Mouse (Mus musculus): ENCODE data around the gene Fkbp8.

GRCm38 (mm10) chr8:70574302-70574701 lies 46.8 kb downstream of the Fkbp8 start:
- TF ChIP-seq CTCF (IDR thresholded peaks at IDR 0.05) (no peak), POLR2A (IDR thresholded peaks at IDR 0.05; ENCODE audit: insufficient read depth, low read depth, low read length) (no peak)
